ENCODE assay signal across 8 mouse cellular contexts in the genomic region with DNA sequence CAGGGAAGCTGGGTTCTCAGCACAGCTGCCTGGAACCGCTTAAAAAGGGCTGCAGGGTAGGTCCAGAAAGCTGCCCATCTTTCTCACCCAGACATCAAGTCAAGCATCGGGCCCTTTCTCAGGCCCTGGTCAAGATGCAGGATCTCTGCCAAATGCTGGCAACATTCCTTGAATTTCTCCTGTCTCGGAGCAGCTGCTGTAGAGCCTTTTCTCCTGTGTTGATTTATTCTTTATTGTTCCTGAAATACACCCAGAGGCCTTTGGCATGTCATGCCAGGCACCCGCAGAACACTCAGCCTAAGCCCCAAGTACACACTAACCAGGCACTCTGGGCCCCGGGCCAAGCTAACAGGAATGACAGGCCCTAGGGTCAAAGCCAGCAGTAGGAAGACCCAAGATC. TPM values are rescaled to one million over a fixed set of nuclear protein-coding genes. Genes with fewer than 3 reads are reported as not detected.
A peak's percentile ranks its signal among the peaks of the same experiment; 100 is the strongest.
DNase-seq lines count a peak whose midpoint lies in the region.

No protein-coding gene starts in this region.

- peak; percentile 63 for DNase-seq in cerebellum, adult 11-12 months
- DNase-seq in cerebellum, postnatal 36 days: no peak
- DNase-seq in urinary bladder, postnatal 14 days (ENCODE audit: low spot score): peak; percentile 64
- no peak for DNase-seq in urinary bladder, postnatal 4 days (ENCODE audit: low spot score in 2 of 2)
- DNase-seq in kidney, postnatal 4 days: peak; percentile 52 to 68
- DNase-seq in retina, postnatal 1 day: no peak
- no peak for DNase-seq in embryo, embryonic 10 days (ENCODE audit: low spot score)
- DNase-seq in gastrocnemius, postnatal 10 days: no peak

RNA-seq across cellular contexts. Expression of a gene that starts 31.7 kb away (rescaled TPM):
- 10 to 100 TPM; 15.6 to 18.5 TPM for total RNA-seq in gastrocnemius, postnatal 10 days (2021)

RNA-seq across cellular contexts. Expression of a gene that starts 38.7 kb away (rescaled TPM):
- total RNA-seq in gastrocnemius, postnatal 10 days (2021): under 1 TPM; 0.23 to 0.54 TPM

Comparison
In these comparisons a context has a peak if more than half of its experiments do, and no peak if none do; other contexts are left out.
1. DNase-seq: peak in cerebellum, adult 11-12 months (single experiment), urinary bladder, postnatal 14 days (single experiment) and kidney, postnatal 4 days (2 of 2); none in cerebellum, postnatal 36 days (0 of 2), urinary bladder, postnatal 4 days (0 of 2), retina, postnatal 1 day (single experiment), embryo, embryonic 10 days (single experiment) and gastrocnemius, postnatal 10 days (single experiment).